ENCODE assay signal across 8 mouse cellular contexts in genomic region chr19:3935896-3936850, GRCm38 (mm10). TPM values are rescaled to one million over a fixed set of nuclear protein-coding genes. Genes with fewer than 3 reads are reported as not detected.
DNase-seq lines count a peak whose midpoint lies in the region; ATAC-seq lines count a peak whose summit lies in the region.

No protein-coding gene starts in this region.

- WGBS in intestine, embryonic 14.5 days = 9% methylated on average over 22 of the region's 22 CpGs
- 6% methylated on average over 22 of the region's 22 CpGs for WGBS in liver, embryonic 16.5 days (ENCODE audit: insufficient replicate concordance)

- ATAC-seq in intestine, embryonic 14.5 days (replicated peaks; ENCODE audit: low FRiP score, low TSS enrichment, low read depth) = no peak; the same call in 1 of the 2 replicates
- peak; percentile 37; the same call in 1 of the 2 replicates for ATAC-seq in liver, embryonic 16.5 days (ENCODE audit: low read depth)

- peaks cover 13% of the 10 kb centered on the region for H3K4me1 ChIP-seq in intestine, embryonic 14.5 days (replicated peaks; ENCODE audit: control insufficient read depth, insufficient read depth, low read length)
- peaks cover 9% of the 10 kb centered on the region for H3K4me1 ChIP-seq in liver, embryonic 16.5 days (ENCODE audit: control insufficient read depth, low read depth, low read length)

- no peaks in the 10 kb centered on the region for H3K27me3 ChIP-seq in intestine, embryonic 14.5 days (replicated peaks; ENCODE audit: control insufficient read depth, insufficient read depth, low read length)
- H3K27me3 ChIP-seq in liver, embryonic 16.5 days (ENCODE audit: control insufficient read depth, insufficient read depth, low read depth, low read length) = peaks cover 2% of the 10 kb centered on the region

- DNase-seq in right cerebral cortex, postnatal 10 days (ENCODE audit: low spot score in 2 of 2) = peak; percentile 70
- no peak for DNase-seq in right cerebral cortex, postnatal 36 days (ENCODE audit: low spot score in 2 of 2)
- DNase-seq in cerebellum, postnatal 10 days = peak; percentile 67 to 68
- DNase-seq in gastrocnemius, postnatal 36 days = peak; percentile 58 to 64
- DNase-seq in intestine, embryonic 14.5 days (ENCODE audit: low spot score) = no peak
- DNase-seq in natural killer cell, adult 2 months (ENCODE audit: low spot score in 2 of 2) = peak; percentile 26 to 68
- peak; percentile 60 to 64 for DNase-seq in thymus, postnatal 36 days

- peak overlapping the region; percentile 51 for H3K4me3 ChIP-seq in intestine, embryonic 14.5 days (ENCODE audit: low read depth, low read length)
- peak overlapping the region; percentile 55 for H3K4me3 ChIP-seq in liver, embryonic 16.5 days (ENCODE audit: low read depth, low read length)

- peak overlapping the region; percentile 95 for H3K4me2 ChIP-seq in intestine, embryonic 14.5 days (ENCODE audit: low read length)
- peak overlapping the region; percentile 54 for H3K4me2 ChIP-seq in liver, embryonic 16.5 days (ENCODE audit: low read depth, low read length)

- H3K27ac ChIP-seq in intestine, embryonic 14.5 days (ENCODE audit: low read depth) = no peak overlapping the region
- peak overlapping the region; percentile 18; the same call in 1 of the 2 replicates for H3K27ac ChIP-seq in liver, embryonic 16.5 days (ENCODE audit: low read length)

- no peaks in the 10 kb centered on the region for H3K9me3 ChIP-seq in intestine, embryonic 14.5 days (ENCODE audit: control insufficient read depth, low read length)
- no peaks in the 10 kb centered on the region for H3K9me3 ChIP-seq in liver, embryonic 16.5 days (replicated peaks; ENCODE audit: control insufficient read depth, low read length)

- intact Hi-C loops in gastrocnemius, postnatal 36 days (cut with DNase I) = no loop called here

- H3K9ac ChIP-seq in intestine, embryonic 14.5 days (ENCODE audit: low read length) = peak overlapping the region; percentile 52
- H3K9ac ChIP-seq in liver, embryonic 16.5 days (ENCODE audit: low read depth, low read length) = peak overlapping the region; percentile 58

- H3K36me3 ChIP-seq in intestine, embryonic 14.5 days (ENCODE audit: control insufficient read depth, insufficient read depth, low read length) = no peaks in the 10 kb centered on the region
- no peaks in the 10 kb centered on the region for H3K36me3 ChIP-seq in liver, embryonic 16.5 days (ENCODE audit: control insufficient read depth, insufficient read depth)

RNA-seq across cellular contexts. Expression of gene Unc93b1, which starts 1.2 kb away (rescaled TPM):
- total RNA-seq in gastrocnemius, postnatal 36 days (2021) = 1 to 10 TPM; 5.1 to 7.7 TPM
- polyA plus RNA-seq in intestine, embryonic 14.5 days (2014; fragmentation: Nextera tagmentation; extraction: Ambion mirVana) = 14.4 and 16.0 TPM in 2 replicates
- polyA plus RNA-seq in liver, embryonic 16.5 days (2015; fragmentation: Nextera tagmentation; extraction: Ambion mirVana) = 33.9 and 35.8 TPM in 2 replicates

RNA-seq across cellular contexts. Expression of gene Aldh3b1, which starts 6.6 kb away (rescaled TPM):
- 1 to 10 TPM in 1 of 2 experiments, under 1 TPM in 1; 0.92 to 1.6 TPM for total RNA-seq in gastrocnemius, postnatal 36 days (2021)
- polyA plus RNA-seq in intestine, embryonic 14.5 days (2014; fragmentation: Nextera tagmentation; extraction: Ambion mirVana) = 1.9 and 2.3 TPM in 2 replicates
- polyA plus RNA-seq in liver, embryonic 16.5 days (2015; fragmentation: Nextera tagmentation; extraction: Ambion mirVana) = 8.7 and 10.0 TPM in 2 replicates

RNA-seq across cellular contexts. Expression of gene Aldh3b3, which starts 22.3 kb away (rescaled TPM):
- total RNA-seq in gastrocnemius, postnatal 36 days (2021) = not detected
- polyA plus RNA-seq in intestine, embryonic 14.5 days (2014; fragmentation: Nextera tagmentation; extraction: Ambion mirVana) = not detected in 2 replicates
- polyA plus RNA-seq in liver, embryonic 16.5 days (2015; fragmentation: Nextera tagmentation; extraction: Ambion mirVana) = 0.07 and 0.12 TPM in 2 replicates

RNA-seq across cellular contexts. Expression of gene Ndufs8, which starts 23.6 kb away (rescaled TPM):
- 100 to 1,000 TPM; 242 to 273 TPM for total RNA-seq in gastrocnemius, postnatal 36 days (2021)
- polyA plus RNA-seq in intestine, embryonic 14.5 days (2014; fragmentation: Nextera tagmentation; extraction: Ambion mirVana) = 374 and 390 TPM in 2 replicates
- polyA plus RNA-seq in liver, embryonic 16.5 days (2015; fragmentation: Nextera tagmentation; extraction: Ambion mirVana) = 150 and 159 TPM in 2 replicates

RNA-seq across cellular contexts. Expression of gene Tcirg1, which starts 29.2 kb away (rescaled TPM):
- 1 to 10 TPM; 4.8 to 5.9 TPM for total RNA-seq in gastrocnemius, postnatal 36 days (2021)
- 34.8 and 40.5 TPM in 2 replicates for polyA plus RNA-seq in intestine, embryonic 14.5 days (2014; fragmentation: Nextera tagmentation; extraction: Ambion mirVana)
- 28.7 and 33.8 TPM in 2 replicates for polyA plus RNA-seq in liver, embryonic 16.5 days (2015; fragmentation: Nextera tagmentation; extraction: Ambion mirVana)

Comparison
In these comparisons a context has a peak if more than half of its experiments do, and no peak if none do; other contexts are left out.
1. DNase-seq: peak in right cerebral cortex, postnatal 10 days (2 of 2), cerebellum, postnatal 10 days (2 of 2), gastrocnemius, postnatal 36 days (2 of 2), natural killer cell, adult 2 months (2 of 2) and thymus, postnatal 36 days (2 of 2); none in right cerebral cortex, postnatal 36 days (0 of 2) and intestine, embryonic 14.5 days (single experiment).